Mouse (Mus musculus) lung, embryonic 15.5 days (tissue): Measurements from ENCODE around the gene Gm13698. TPM values are rescaled to one million over a fixed set of nuclear protein-coding genes. Genes with fewer than 3 reads are reported as not detected.
"Not testable (repeated sequence)": the region's sequence is repeated elsewhere in the genome, so short reads cannot be mapped to it uniquely, and the experiment has no call there.

Experiments
- ATAC-seq: fragments of 200-750 bp; cut with Nextera tagmentation; 2 replicates; pipeline ENCODE4 v1.8.0; 2017; ENCODE audit warnings: moderate number of reproducible peaks, borderline replicate concordance; ENCODE audit not compliant: low FRiP score, low TSS enrichment; ENCODE audit errors: extremely low read depth
- H3K27ac ChIP-seq: fragments of 300-500 bp; sonication (generic); 2 replicates; pipeline ENCODE4 v1.5.1; 2015; ENCODE audit warnings: moderate library complexity, mild to moderate bottlenecking, inconsistent platforms
- H3K27me3 ChIP-seq: fragments of 300-500 bp; sonication (generic); 2 replicates; pipeline ENCODE4 v1.6.1; 2015; ENCODE audit warnings: inconsistent platforms
- H3K36me3 ChIP-seq: fragments of 300-500 bp; sonication (generic); 2 replicates; pipeline ENCODE4 v1.6.1; 2015; ENCODE audit warnings: inconsistent platforms
- H3K4me1 ChIP-seq: fragments of 300-500 bp; sonication (generic); 2 replicates; pipeline ENCODE4 v1.6.1; 2015; ENCODE audit warnings: inconsistent platforms
- H3K4me2 ChIP-seq: fragments of 300-500 bp; sonication (generic); 2 replicates; pipeline ENCODE4 v1.6.1; 2015; ENCODE audit warnings: inconsistent platforms, mild to moderate bottlenecking, moderate library complexity
- H3K4me3 ChIP-seq: fragments of 300-500 bp; sonication (generic); 2 replicates; pipeline ENCODE4 v1.5.1; 2015; ENCODE audit warnings: mild to moderate bottlenecking, inconsistent platforms
- H3K9ac ChIP-seq: fragments of 300-500 bp; sonication (generic); 2 replicates; pipeline ENCODE4 v1.6.1; 2015; ENCODE audit warnings: inconsistent platforms
- H3K9me3 ChIP-seq: fragments of 300-500 bp; sonication (generic); 2 replicates; pipeline ENCODE4 v1.6.1; 2016; ENCODE audit warnings: inconsistent platforms
- WGBS: fragments of 180-500 bp; shearing (Covaris S2); methylation state at CpG from one replicate; pipeline ENCODE4 v1.1.7; 2015; 5-methylcytosine and 5-hydroxymethylcytosine counted together
- polyA plus RNA-seq: library from polyadenylated mRNA; unstranded; fragments of >200 nt; fragmentation: Nextera tagmentation; extraction: Ambion mirVana; gene quantifications from 2 replicates; pipeline ENCODE4 v1.2.1, GENCODE M21; 2015

Gene Gm13698
- not detected in 2 replicates for polyA plus RNA-seq

- not testable (repeated sequence) for H3K36me3 ChIP-seq, H3K9me3 ChIP-seq, H3K4me3 ChIP-seq, ATAC-seq, H3K4me2 ChIP-seq, H3K9ac ChIP-seq, H3K27ac ChIP-seq, H3K27me3 ChIP-seq, H3K4me1 ChIP-seq
- no CpG with 5 or more reads among the region's 6 CpGs for WGBS
Observed at GRCm38 (mm10) chr2:83955393-83955792, at the start of gene Gm13698. Gm13698 (plus strand) TSS chr2:83955693.

- no peaks in the 10 kb centered on the region for H3K27me3 ChIP-seq
- H3K27ac ChIP-seq, result no peak overlapping the region
- ATAC-seq, result no peak
- H3K9ac ChIP-seq, result no peak overlapping the region
- H3K4me3 ChIP-seq, result no peak overlapping the region
- no peaks in the 10 kb centered on the region for H3K4me1 ChIP-seq
- H3K36me3 ChIP-seq, result no peaks in the 10 kb centered on the region
- no peaks in the 10 kb centered on the region for H3K9me3 ChIP-seq
- 46% methylated on average over 2 of the region's 2 CpGs for WGBS
- H3K4me2 ChIP-seq, result no peak overlapping the region
Observed at GRCm38 (mm10) chr2:83929478-83930088, 25.9 kb upstream of the Gm13698 start.

- Histone ChIP-seq H3K36me3 (no peaks in the 10 kb centered on the region), H3K27me3 (no peaks in the 10 kb centered on the region), H3K9me3 (no peaks in the 10 kb centered on the region), H3K4me3 (peak within 1 kb of the TSS; percentile 13; the same call in 1 of the 2 replicates), H3K4me2 (peak within 1 kb of the TSS; percentile 44), H3K4me1 (0 out of 2 replicates have a peak, but pooled peaks cover 5% of the 10 kb centered on the region), H3K9ac (no peak within 1 kb of the TSS), H3K27ac (no peak within 1 kb of the TSS)
- peak; percentile 39; the same call in 1 of the 2 replicates for ATAC-seq
- 1% methylated on average over 20 of the region's 20 CpGs for WGBS
Observed at GRCm38 (mm10) chr2:83940931-83941361, 14.5 kb upstream of the Gm13698 start, which contains the start of gene Zswim2. Zswim2 (minus strand) TSS chr2:83941228.

GRCm38 (mm10) chr2:83941378-83941777 is 14.1 kb upstream of the Gm13698 start:
- no peak overlapping the region for H3K9ac ChIP-seq
- 0 out of 2 replicates have a peak, but pooled peaks cover 5% of the 10 kb centered on the region for H3K4me1 ChIP-seq
- H3K27me3 ChIP-seq, result no peaks in the 10 kb centered on the region
- WGBS, result 41% methylated on average over 3 of the region's 3 CpGs
- peak overlapping the region; percentile 44 for H3K4me2 ChIP-seq
- ATAC-seq, result no peak
- no peak overlapping the region for H3K4me3 ChIP-seq
- H3K36me3 ChIP-seq, result no peaks in the 10 kb centered on the region
- no peaks in the 10 kb centered on the region for H3K9me3 ChIP-seq
- no peak overlapping the region for H3K27ac ChIP-seq

- 0 out of 2 replicates have a peak, but pooled peaks cover 5% of the 10 kb centered on the region for H3K4me1 ChIP-seq
- WGBS, result 36% methylated on average over 4 of the region's 4 CpGs
- no peak overlapping the region for H3K9ac ChIP-seq
- H3K36me3 ChIP-seq, result no peaks in the 10 kb centered on the region
- no peaks in the 10 kb centered on the region for H3K9me3 ChIP-seq
- H3K27ac ChIP-seq, result no peak overlapping the region
- no peak overlapping the region for H3K4me2 ChIP-seq
- no peak overlapping the region for H3K4me3 ChIP-seq
- H3K27me3 ChIP-seq, result no peaks in the 10 kb centered on the region
- no peak for ATAC-seq
Observed at GRCm38 (mm10) chr2:83941792-83942191, 13.7 kb upstream of the Gm13698 start.

- H3K4me1 ChIP-seq, H3K27ac ChIP-seq, H3K9ac ChIP-seq, H3K36me3 ChIP-seq, H3K9me3 ChIP-seq, H3K4me3 ChIP-seq, ATAC-seq, H3K27me3 ChIP-seq, H3K4me2 ChIP-seq: not testable (repeated sequence)
- no CpG with 5 or more reads among the region's 6 CpGs for WGBS
Observed at GRCm38 (mm10) chr2:83961203-83961602, 5.7 kb downstream of the Gm13698 start, which contains the start of gene Gm13693. Gm13693 (plus strand) TSS chr2:83961503.

GRCm38 (mm10) chr2:83967013-83967412 is 11.5 kb downstream of the Gm13698 start, which contains the start of gene Gm13695:
Gm13695 (plus strand) TSS chr2:83967313.
- WGBS, result no CpG with 5 or more reads among the region's 6 CpGs
- not testable (repeated sequence) for H3K27me3 ChIP-seq, H3K4me2 ChIP-seq, H3K27ac ChIP-seq, H3K4me1 ChIP-seq, H3K9me3 ChIP-seq, H3K9ac ChIP-seq, H3K36me3 ChIP-seq, ATAC-seq, H3K4me3 ChIP-seq

- not testable (repeated sequence) for H3K4me1 ChIP-seq, H3K4me3 ChIP-seq, H3K4me2 ChIP-seq, H3K27me3 ChIP-seq, H3K36me3 ChIP-seq, H3K27ac ChIP-seq, H3K9ac ChIP-seq, ATAC-seq, H3K9me3 ChIP-seq
- WGBS, result no CpG with 5 or more reads among the region's 6 CpGs
Observed at GRCm38 (mm10) chr2:83972823-83973222, 17.3 kb downstream of the Gm13698 start, which contains the start of gene Gm13696. Gm13696 (plus strand) TSS chr2:83973123.

GRCm38 (mm10) chr2:83978633-83979032 is 23.1 kb downstream of the Gm13698 start, which contains the start of gene Gm13694:
Gm13694 (plus strand) TSS chr2:83978933.
- not testable (repeated sequence) for H3K27ac ChIP-seq, H3K4me1 ChIP-seq, H3K27me3 ChIP-seq, H3K9ac ChIP-seq, H3K36me3 ChIP-seq, ATAC-seq, H3K9me3 ChIP-seq, H3K4me2 ChIP-seq, H3K4me3 ChIP-seq
- no CpG with 5 or more reads among the region's 6 CpGs for WGBS

- ATAC-seq, H3K9me3 ChIP-seq, H3K27me3 ChIP-seq, H3K4me3 ChIP-seq, H3K27ac ChIP-seq, H3K4me1 ChIP-seq, H3K4me2 ChIP-seq, H3K36me3 ChIP-seq, H3K9ac ChIP-seq: not testable (repeated sequence)
- WGBS, result no CpG with 5 or more reads among the region's 6 CpGs
Observed at GRCm38 (mm10) chr2:83984443-83984842, 28.9 kb downstream of the Gm13698 start, which contains the start of gene Gm13697. Gm13697 (plus strand) TSS chr2:83984743.

- not testable (repeated sequence) for H3K4me3 ChIP-seq, H3K9ac ChIP-seq, H3K27me3 ChIP-seq, H3K9me3 ChIP-seq, H3K4me1 ChIP-seq, H3K36me3 ChIP-seq, H3K4me2 ChIP-seq, ATAC-seq, H3K27ac ChIP-seq
- WGBS, result no CpG with 5 or more reads among the region's 6 CpGs
Observed at GRCm38 (mm10) chr2:83990253-83990652, 34.8 kb downstream of the Gm13698 start, which contains the start of gene Gm13691. Gm13691 (plus strand) TSS chr2:83990553.

- 0 out of 2 replicates have a peak overlapping the region, but pooled peaks have one; percentile 9 for H3K4me3 ChIP-seq
- not testable (repeated sequence) for H3K9ac ChIP-seq, H3K27ac ChIP-seq, H3K36me3 ChIP-seq, H3K4me2 ChIP-seq, H3K27me3 ChIP-seq, H3K4me1 ChIP-seq, H3K9me3 ChIP-seq
- ATAC-seq, result peak; percentile 69; the same call in 1 of the 2 replicates
- 22% methylated on average over 8 of the region's 9 CpGs for WGBS
Observed at GRCm38 (mm10) chr2:83993639-83994255, 38.3 kb downstream of the Gm13698 start.
